23 mouse cellular contexts compared by ENCODE assay signal in genomic region chr11:20613223-20613622, GRCm38 (mm10).
"Had no signal": no experiment of that assay in that cellular context is flagged by ENCODE, and none has a peak within 500 bp of the region (broad histone marks: within the 10 kb centered on the region; RNA-seq: fewer than 3 reads in every experiment).

No protein-coding gene starts in this region.

- H3K9ac ChIP-seq: forebrain, postnatal 0 days; heart, embryonic 13.5 days; heart, embryonic 15.5 days; hindbrain, embryonic 13.5 days; hindbrain, embryonic 15.5 days; limb, embryonic 13.5 days; limb, embryonic 15.5 days had no signal

- ATAC-seq: forebrain, postnatal 0 days; hindbrain, postnatal 0 days; intestine, embryonic 16.5 days had no signal

- H3K4me2 ChIP-seq: heart, embryonic 13.5 days; heart, embryonic 15.5 days; hindbrain, embryonic 13.5 days; hindbrain, embryonic 15.5 days; limb, embryonic 13.5 days; limb, embryonic 15.5 days had no signal

- H3K27me3 ChIP-seq: heart, embryonic 13.5 days; heart, embryonic 15.5 days; hindbrain, embryonic 13.5 days; hindbrain, embryonic 15.5 days; limb, embryonic 13.5 days; limb, embryonic 15.5 days had no signal

- H3K27ac ChIP-seq: heart, embryonic 10.5 days; heart, embryonic 13.5 days; heart, embryonic 15.5 days; hindbrain, embryonic 13.5 days; hindbrain, embryonic 15.5 days; hindbrain, postnatal 0 days; kidney, postnatal 0 days; limb, embryonic 13.5 days; limb, embryonic 15.5 days had no signal

- DNase-seq: forebrain, postnatal 0 days; gastrocnemius, postnatal 14 days; gastrocnemius, postnatal 36 days; heart, adult 18-20 months; heart, postnatal 14 days; heart, postnatal 36 days; kidney, adult 11 months; kidney, adult 2 months; kidney, postnatal 14 days; kidney, postnatal 36 days; layer of hippocampus, adult 9-11 months; layer of hippocampus, postnatal 36 days; left cerebral cortex, postnatal 4 days had no signal

- H3K4me3 ChIP-seq: heart, embryonic 10.5 days; heart, embryonic 13.5 days; heart, embryonic 15.5 days; hindbrain, embryonic 13.5 days; hindbrain, embryonic 15.5 days; limb, embryonic 13.5 days; limb, embryonic 15.5 days had no signal

- H3K9me3 ChIP-seq: heart, embryonic 10.5 days; heart, embryonic 13.5 days; heart, embryonic 15.5 days; hindbrain, embryonic 13.5 days; hindbrain, embryonic 15.5 days; limb, embryonic 13.5 days; limb, embryonic 15.5 days had no signal

- H3K4me1 ChIP-seq: hindbrain, embryonic 15.5 days had no signal

- H3K36me3 ChIP-seq: heart, embryonic 10.5 days; heart, embryonic 13.5 days; heart, embryonic 15.5 days; hindbrain, embryonic 13.5 days; hindbrain, embryonic 15.5 days; limb, embryonic 13.5 days; limb, embryonic 15.5 days had no signal
